Mouse (Mus musculus): ENCODE results near the gene Wdr66.

Wdr66 gene

DNA sequence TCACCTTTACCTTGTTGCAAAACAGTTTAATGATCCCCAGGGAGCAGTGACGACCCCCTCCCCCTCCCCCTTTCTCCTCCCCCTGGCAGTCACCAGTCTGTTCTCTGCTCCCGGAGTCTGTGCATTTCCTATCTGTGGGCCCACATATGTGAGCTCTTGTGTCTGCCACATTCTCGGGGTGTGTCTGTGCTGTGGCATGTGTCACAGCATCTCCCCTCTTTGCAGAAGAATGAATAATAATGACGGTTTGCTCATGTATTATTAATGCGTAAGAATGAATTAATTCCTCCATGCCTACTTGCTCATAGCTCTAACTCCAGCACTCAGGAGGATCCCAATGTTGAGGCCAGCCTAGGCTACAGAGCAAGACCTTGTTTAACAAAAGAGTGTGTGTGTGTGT, 21.0 kb downstream of the Wdr66 start:
- no peak for DNase-seq

DNA sequence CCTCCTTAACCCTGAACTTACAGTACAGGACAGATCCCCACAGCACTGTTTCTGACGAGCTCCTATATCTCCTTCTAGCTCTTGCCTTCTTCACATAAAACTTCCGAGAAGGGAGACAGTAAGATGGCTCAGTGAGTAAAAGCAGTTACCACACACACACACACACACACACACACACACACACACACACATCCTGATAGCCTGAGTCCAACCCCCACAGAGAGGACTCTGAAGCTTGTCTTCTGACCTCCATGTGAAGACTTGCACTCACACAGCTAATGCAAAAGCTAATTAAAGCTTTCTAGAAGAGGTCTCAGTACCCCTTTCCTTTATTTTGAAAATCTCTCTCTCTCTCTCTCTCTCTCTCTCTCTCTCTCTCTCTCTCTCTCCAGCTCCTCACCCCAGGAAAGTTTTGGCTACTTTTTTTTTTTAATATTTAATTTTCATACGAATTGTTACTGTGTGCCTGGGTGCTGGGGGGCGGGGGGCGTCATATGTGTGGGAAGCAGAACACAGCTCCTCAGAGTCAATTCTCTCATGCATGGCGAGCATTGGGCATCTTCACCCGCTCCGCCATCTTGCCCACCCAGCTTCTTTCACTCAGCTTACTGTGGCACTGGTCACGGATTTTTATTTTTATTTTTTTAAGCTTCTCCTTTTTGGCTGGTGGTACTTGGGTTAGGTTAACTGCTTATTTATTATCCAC, 24.9 kb downstream of the Wdr66 start:
- DNase-seq: peak; percentile 50

DNA sequence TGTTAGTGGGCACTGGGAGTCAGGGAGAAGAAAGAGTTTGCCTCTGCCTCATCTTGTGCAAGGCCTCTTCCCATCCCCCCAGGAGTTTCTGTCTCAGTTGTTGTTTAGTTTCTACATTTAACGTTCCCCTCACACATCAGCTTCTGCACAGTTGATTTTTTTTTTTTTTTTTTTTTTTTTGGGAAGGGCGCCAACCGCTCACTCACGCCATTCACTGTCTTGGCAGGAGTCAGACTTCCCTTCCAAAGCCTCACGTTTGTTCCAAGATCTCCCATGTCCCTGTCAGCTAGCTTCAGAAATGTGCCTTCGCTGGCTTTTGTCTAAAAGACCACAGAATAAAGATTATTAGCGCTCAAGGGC, 25.4 kb downstream of the Wdr66 start:
- no peak for DNase-seq

DNA sequence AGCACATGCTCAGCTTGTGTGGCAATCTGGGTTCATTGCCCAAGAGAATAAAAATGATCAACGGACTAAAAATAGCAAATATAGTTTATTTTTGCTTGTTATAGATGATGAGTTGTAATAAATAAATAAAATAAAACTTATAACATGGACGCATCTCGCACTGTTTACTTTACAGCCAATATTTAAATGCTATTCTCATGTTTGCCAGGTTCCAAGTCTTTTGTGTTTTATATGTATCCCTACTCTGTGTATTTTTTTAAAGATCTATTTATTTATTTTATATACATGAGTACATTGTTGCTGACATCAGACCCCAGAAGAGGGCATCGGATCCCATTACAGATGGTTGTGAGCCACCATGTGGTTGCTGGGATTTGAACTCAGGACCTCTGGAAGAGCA, 25.8 kb downstream of the Wdr66 start:
- no peak for DNase-seq

DNA sequence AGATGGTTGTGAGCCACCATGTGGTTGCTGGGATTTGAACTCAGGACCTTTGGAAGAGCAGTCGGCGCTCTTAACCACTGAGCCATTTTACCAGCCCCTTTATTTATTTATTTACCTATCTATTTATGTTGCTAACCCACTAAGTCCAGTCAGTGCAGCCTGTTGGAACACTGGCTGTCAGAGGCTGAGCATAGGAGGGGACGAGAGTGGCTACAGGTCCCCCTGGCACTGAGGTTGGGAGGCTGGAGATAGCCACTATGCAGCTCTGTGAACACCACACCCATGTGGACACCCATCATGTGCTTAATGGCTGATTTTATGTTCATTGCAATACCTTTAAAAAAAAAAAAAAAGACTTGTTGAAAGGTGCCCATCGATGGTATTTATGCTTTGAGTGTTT, 27.3 kb downstream of the Wdr66 start:
- DNase-seq: no peak

DNA sequence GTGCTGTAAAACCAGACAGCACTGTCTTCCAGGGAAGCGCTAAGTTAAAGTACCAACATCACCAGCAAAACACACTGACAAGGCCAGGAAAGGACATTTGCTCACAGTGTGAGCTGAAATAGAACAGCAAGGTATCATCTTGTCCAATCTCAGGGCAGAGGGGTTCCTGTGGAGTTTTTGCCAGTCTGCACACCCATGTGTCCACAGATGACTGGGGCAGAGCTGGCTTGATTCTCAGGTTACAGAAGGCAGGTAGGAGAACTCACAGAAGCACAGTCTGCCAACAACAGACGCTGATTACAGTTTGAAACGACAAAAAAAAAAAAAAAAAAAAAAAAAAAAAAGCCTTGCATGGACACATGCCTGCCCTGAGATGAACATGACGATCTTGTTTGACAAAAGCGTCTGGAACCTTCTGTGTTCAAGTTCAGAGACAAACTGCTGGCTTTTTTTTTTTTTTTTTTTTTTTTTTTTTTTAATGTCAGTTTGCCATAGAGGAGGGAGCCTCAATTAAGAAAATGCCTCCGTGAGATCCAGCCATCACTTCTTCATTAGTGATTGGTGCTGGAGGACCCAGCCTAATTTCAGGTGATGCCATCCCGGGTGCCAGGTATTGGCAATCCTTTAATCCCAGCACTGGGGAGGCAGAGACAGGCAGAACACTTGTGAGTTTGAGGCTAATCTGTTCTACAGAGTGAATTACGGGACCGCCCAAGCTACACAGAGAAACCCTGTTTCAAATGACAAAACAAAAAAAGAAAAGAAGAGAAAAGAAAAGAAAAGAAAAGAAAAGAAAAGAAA, 29.6 kb downstream of the Wdr66 start:
- no peak for DNase-seq

DNA sequence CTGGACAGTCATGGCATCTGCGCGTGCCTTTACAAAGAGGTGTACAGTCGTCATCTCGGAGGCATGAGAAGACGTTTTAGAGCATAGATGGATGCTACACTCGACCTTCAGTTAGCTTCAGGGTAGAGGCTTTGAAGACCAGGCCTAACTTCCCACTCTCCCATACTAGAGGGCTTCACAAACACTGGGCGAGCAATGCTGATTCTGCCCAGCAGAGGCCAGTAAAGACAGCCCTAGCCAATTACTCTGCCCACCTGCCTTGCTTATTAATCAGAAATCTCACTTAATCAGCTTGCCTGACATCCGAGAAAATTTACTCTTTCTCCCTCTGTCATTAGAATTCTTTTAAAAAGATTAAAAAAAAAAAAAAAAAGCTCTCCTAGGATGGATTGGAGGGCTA, 33.3 kb downstream of the Wdr66 start:
- DNase-seq: peak; percentile 75

DNA sequence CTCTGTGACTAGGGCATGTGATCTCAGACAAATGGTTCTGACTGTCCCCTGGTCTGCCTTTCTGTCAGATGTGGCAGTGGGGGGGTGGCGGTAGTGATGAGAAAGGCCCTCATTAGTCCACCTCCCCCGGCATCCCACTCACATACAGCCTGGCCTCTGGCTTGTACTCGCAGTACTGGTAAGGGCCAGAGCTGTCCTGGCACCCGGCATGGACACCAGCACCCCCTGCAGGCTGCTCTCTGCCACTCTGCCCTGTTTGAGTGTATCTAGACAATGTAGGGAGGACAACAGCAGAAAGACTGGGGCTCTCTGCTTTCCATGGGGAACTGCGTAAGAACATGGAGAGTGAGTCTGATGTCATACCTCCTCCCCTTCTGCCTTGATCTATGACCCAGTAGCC, 36.2 kb downstream of the Wdr66 start:
- peak; percentile 28 for DNase-seq

DNA sequence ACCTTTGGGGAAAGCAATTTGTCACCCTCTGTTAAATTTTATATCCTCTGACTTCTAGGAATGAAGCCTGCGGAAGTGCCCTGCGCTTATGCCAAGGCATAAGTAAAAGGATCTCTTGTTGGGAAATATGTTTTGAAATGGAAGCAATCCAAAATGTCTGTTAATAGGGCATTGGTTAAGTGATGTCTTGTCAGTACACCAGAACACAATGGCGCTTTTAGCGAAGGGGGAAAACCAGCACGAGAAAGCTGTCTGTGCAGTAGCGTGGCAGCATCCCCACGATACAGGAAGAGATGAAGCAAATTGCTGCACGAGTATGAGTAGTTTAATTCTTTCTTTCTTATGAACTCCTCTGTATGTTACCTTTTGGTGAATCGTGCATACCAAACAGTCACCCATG, 42.8 kb downstream of the Wdr66 start:
- DNase-seq: no peak

DNA sequence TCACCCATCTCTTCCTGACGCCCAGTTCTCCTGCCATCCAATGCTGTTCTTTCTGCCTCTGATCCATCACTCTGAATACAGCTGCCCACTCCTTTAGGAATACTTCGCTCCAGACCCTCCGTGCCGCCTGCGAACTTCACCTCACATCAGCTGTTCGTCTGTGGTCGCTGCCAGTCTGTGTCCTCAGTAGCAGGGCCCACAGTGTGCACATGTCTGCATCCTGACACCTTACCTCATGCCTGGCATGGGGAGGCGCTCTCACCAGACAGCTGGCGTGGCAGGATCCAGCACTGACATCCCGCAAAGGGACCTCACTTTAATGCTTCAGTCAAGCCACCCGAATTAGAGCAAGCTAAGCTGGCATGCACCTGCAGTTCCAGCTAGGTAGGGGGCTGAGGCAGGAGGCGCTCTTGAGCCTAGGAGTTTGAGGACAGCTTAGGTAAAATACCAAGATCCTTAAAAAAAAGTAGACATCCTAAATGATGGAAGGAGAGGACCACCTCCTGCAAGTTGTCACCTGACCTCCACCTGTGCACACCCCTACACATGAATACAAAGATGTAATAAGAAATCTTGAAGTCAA, 44.4 kb downstream of the Wdr66 start:
- DNase-seq: peak; percentile 48

DNA sequence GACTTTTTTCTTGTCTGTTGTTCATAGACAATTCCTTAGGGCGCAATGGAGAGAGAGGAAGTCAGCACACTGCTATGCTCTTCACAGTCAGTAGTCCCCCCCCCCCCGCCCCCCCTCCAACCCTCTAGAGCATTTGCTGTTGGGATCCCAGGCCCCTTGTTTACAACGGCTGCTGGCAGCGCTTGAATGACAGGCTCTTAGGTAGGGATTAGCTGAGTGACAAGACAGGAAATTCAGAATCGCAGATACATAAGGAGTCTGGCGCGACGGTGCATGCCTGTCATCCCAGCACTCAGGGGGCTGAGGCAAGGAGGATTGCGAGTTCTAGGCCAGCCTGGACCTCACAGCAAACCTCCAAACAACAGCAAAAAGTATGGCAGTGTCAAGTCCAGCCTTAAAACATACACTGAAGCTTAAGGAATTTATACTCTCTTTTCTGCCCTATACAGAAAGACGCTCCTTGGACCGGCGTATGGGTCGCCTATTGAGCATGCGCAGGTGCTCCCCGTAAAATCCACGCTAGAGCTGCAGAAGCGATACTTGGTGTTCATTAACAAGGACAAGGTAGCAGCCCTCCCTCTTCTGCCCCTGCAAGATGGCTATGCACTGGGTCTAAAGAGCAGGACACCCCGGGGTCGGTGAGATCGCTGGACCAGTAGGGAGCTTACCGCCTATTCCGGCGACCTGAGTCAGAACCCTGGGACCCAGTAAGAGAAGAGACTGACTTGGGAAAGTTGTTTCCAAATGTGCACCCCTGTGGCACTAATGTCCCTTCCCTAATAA, 45.3 kb downstream of the Wdr66 start:
- DNase-seq: peak; percentile 37

DNA sequence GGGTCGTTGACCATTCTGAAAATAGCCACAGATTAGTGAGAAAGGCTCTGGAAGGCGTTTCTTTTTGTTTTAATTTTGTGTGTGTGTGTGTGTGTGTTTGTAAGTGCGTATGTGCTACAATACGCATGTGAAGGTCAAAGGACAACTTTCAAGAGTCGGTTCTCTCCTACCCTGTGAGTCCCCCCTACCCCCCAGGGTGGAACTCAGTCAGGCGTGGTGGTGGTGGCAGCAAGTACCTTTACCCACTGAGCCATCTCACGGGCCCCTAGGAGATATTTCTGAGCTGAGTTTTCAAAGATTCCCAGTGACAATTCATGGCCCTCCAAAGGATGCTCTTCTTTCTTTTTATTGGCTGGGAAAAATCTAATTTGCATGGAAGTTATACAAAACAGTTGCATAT, 45.9 kb downstream of the Wdr66 start:
- no peak for DNase-seq

DNA sequence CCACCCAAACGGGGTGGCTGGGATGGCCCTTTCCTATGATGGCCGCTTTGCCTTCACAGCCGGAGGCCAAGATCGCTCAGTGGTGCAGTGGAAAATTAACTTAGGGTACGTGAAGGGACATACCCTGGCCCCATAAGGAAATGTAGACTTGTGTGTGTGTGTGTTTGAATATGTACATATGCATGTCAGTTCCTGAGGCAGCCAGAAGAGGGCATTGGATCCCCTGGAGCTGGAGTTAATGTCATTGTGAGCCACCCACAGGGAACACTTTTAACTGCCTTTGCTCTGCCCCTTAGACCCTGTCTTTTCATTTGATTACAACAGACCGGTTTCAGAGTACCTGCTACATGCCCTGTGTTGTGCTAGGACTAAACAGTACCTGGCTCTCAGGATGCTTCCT, 46.6 kb downstream of the Wdr66 start:
- DNase-seq: peak; percentile 46

DNA sequence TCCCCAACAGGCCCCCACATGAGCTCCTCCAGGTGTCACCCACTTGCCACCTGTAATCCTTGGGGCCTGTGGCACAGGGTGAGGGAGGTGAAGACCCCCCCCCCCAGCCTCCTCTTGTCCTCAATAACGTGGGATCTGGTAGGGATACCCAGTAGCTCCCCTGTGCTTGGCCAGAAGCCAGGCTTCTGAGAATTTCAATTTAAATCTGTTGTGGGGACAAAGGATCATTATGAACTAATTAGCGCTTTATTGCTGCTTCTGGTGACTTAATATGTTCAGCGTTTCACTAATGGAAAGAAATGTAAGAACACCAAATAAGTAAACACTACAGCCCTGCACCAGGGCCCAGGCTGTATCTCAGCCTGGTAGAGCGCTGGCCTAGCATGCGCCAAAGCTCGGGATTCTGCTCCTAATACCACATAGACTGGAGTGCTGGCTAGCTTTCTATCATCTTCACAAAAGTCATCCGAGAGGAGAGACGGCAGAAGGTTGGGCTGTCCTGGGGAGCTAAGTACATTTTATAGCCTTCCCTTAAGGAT, 48.7 kb downstream of the Wdr66 start:
- DNase-seq: no peak

DNA sequence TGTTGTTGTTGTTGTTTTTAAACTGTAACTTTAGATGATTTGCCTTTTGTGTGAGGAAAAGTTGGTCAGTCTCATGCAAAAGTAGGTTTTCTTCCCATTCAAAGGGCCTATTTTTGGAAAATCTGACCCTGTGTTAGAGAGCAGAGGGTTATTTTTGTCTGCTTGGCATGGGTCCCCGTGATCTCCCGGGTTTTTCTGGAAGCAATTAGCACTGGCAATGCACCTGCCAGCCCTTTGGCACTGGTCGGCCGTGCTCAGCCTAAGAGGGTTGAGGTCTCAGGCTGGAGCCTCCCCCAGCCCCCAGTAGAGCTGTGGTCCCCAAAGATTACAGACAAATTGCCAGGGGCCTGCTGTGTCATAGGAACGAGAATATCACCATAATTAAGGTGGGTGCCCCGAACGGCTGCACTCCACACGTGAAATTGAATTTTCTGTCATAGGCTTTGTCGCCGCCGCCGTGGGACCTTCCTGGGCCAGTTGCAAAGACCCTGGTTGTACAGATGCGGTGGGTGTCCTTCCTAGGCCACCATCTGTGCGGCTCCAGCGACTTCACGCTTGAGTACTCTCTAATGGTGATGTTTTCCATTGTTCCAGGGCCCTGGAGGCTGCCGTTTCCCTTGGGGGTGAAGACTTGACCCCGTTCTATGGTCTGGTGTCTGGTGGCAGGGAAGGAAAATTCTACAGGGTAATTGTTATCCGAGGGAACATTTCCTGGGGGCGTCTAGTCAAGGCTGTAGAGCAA, 50.0 kb downstream of the Wdr66 start:
- no peak for DNase-seq

DNA sequence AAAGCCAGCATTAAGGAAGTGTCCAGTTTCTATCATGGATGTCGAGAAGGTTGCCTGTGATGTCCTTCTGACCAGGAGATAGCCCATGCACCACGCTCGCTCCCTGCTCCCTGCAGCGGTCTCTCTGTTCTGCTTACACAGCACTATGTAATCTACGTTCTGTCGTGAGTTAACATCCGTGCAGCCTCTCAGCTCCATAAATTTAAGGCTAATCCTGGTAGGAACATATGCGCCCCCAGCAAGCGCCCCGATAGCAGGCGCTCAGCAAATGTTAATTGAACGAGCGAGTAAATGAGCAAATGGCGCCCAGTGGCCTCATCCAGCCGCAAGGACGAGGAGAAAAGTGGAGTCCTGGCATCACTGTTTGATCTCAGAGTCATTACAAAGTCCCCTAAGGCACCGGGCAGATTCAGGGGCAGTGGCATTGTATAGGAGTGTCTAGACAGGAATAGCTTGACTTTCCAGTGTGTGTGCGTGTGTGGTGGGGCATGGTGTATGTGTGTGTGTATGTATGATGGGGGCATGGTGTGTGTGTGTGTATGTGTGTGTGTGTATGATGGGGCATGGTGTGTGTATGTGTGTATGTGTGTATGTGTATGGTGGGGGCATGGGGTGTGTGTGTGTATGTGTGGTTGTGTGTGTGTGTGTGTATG, 55.9 kb downstream of the Wdr66 start:
- DNase-seq: no peak

DNA sequence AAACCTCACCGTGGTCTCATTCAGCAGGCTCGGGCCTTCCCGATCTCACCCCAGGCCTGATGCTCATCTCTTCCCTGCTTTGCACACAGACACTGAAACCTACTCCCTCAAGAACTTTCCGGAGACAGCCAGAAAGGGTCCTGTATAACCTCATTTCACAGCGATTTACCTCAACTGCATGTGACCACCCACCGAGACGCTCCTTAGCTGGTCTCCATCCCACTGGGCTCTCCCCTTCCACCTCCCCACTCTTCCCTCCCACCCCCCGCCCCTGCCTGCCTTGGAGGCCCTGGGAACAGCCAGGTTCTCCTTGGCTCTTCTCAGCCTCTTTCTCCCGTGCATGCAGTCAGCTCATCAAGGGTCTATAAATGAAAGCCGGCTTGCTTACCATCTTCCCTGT, 57.9 kb downstream of the Wdr66 start:
- no peak for DNase-seq

DNA sequence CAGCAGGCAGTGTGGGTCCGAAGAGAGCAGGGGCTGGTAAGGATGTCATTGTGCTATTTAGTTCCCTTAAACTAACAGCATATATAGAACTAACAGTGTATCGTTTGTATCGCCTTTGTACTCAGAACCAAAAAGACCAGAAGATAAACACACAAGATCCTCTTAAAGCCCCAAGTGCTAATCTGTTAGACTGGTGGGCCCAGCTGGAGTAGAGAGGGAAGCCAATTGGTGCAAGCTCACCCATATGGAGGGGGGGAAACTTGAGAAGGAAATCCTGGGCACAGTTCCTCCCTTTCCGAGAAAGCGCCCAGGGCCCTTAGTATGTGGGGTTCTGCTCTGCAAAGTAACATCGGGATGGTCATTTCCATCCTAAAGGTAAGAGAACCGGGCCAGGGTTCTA, 58.3 kb downstream of the Wdr66 start:
- no peak for DNase-seq

DNA sequence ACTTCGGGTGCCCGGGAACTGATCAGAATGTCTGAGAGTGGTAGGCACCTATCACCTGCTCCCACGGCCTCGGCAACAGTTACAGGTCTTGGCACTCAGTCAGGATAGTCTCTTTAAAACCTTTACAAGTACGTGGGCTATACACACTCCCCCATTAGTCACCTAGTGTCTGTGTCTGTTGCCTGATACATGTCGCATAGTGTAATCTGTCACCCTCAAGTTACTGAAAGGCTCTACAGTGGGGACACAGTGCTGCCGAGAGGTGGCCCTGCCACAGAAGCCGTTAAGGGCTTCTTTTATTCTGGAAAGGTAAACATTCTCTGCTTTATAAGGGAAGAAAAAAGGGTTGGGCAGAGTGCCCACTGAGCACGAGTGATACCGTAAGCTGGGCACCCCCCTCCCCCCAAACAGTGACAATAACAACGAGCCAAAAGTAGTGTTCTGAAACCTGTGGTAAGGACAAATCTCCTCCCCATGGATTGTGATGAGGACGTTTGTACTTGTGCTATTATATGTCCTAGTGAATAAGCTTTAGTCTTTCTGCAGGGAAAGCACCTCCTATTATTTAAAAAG, 61.2 kb downstream of the Wdr66 start:
- no peak for DNase-seq

DNA sequence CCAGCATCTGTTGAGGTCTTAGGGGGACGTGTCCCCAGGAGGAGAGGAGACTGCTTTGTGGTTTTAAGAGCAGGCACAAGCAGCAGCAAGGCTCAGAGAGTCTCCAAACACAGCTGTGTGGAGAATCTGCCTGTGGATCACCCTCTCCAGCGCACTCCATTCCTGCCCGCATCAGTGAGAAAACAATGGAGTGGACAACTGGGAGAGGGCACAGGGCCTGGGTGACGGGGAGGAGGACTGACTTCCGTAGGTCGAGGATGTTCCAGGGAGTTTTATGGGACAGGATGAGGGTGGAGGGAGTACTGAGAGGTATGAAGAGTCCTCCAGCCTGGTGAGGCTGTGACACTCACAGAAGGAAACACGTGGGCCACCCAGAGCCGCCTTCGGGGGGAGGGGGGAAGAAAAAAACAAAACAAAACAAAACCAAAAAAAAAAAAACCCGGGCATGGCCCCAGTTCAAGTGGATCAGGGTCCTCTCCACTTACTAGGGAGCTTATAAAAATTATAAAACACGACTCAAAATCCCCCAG, 62.0 kb downstream of the Wdr66 start:
- DNase-seq: no peak

DNA sequence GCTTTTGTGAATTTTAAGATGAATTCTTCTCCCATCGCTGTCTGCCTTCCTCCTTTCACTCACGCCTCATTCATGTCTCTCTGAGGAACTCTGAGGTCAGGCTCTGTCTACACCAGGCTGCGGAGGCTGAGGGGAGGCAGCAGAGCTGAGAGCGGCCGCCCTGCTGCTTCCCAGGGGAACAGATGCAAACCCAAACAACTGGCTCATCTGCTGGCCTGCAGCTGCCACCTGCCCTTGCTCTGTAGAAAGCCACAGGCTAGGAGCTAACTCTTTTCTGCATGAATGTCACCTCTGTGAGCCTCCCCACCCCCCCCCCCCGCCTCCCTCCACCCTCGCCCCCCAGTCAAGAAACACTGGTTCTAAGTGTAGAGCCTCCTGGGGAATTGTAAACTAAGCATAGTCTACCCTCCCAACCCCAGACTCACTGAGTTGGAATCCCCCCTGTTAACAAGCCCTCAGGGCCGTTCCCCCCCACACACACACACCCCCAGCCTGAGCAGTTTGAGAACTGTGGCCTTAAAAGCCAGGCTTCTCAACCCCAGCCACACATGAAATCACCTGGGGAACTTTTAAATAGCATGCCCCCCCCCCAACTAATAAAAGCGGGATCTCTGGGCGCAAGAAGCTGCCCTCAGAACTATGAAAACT, 63.4 kb downstream of the Wdr66 start:
- DNase-seq: no peak
